Mouse (Mus musculus) frontal cortex, adult 2 months (tissue): ENCODE results near the gene Kctd10. TPM values are rescaled to one million over a fixed set of nuclear protein-coding genes. Genes with fewer than 3 reads are reported as not detected.
A peak's percentile ranks its signal among the peaks of the same experiment; 100 is the strongest.

ENCODE experiments used
- DNase-seq, 2 experiments: peaks; one replicate each; pipeline ENCODE4 v3.0.0; 2022; ENCODE audit warnings: low spot score in 1 of 2; ENCODE audit errors: extremely low spot score in 1 of 2
- polyA plus RNA-seq: library from polyadenylated mRNA; depleted of rRNA; stranded (reverse); fragments of >200 nt; gene quantifications from 2 replicates; pipeline ENCODE4 v1.2.3, GENCODE M21; 2012; rRNA removed

The Kctd10 gene
- polyA plus RNA-seq, 1 experiment = 57.4 TPM

GRCm38 (mm10) chr5:114356250-114356935 lies 23.9 kb downstream of the Kctd10 start:
- DNase-seq = peak; percentile 38 to 75

GRCm38 (mm10) chr5:114351490-114351889 lies 28.8 kb downstream of the Kctd10 start:
- no peak for DNase-seq

GRCm38 (mm10) chr5:114347005-114347404 lies 33.3 kb downstream of the Kctd10 start:
- DNase-seq = no peak

GRCm38 (mm10) chr5:114345538-114345937 lies 34.8 kb downstream of the Kctd10 start:
- DNase-seq = no peak

- no peak for DNase-seq
Observed at GRCm38 (mm10) chr5:114343612-114344011, 36.7 kb downstream of the Kctd10 start.

GRCm38 (mm10) chr5:114342996-114343395 lies 37.3 kb downstream of the Kctd10 start:
- no peak for DNase-seq

GRCm38 (mm10) chr5:114323791-114324507 lies 56.4 kb downstream of the Kctd10 start:
- DNase-seq = peak in 1 of 2 experiments; percentile 41

GRCm38 (mm10) chr5:114323105-114323790 lies 57.1 kb downstream of the Kctd10 start:
- no peak for DNase-seq

Other genes starting within 250 kb of the Kctd10 start
- 3.3 and 3.7 TPM in 2 replicates for gene Acacb, start 234.0 kb downstream of the Kctd10 start, polyA plus RNA-seq
- gene Foxn4, start 106.7 kb downstream of the Kctd10 start, polyA plus RNA-seq = not detected in 2 replicates
- gene Myo1h, start 91.3 kb downstream of the Kctd10 start, polyA plus RNA-seq = 2.2 and 2.4 TPM in 2 replicates
- 80.8 and 85.5 TPM in 2 replicates for gene Ube3b, start 99 bp upstream of the Kctd10 start, polyA plus RNA-seq
- gene Mmab, start 63.6 kb upstream of the Kctd10 start, polyA plus RNA-seq = 31.1 and 31.4 TPM in 2 replicates
- 35.8 and 38.1 TPM in 2 replicates for gene Mvk, start 63.8 kb upstream of the Kctd10 start, polyA plus RNA-seq
- gene Fam222a, start 187.5 kb upstream of the Kctd10 start, polyA plus RNA-seq = 8.3 and 10.6 TPM in 2 replicates